Mouse (Mus musculus) erythroblast, adult 5-6 weeks (primary cell): ENCODE results near the gene 4931409K22Rik. TPM values are rescaled to one million over a fixed set of nuclear protein-coding genes. Genes with fewer than 3 reads are reported as not detected.
"Not testable (repeated sequence)": the region's sequence is repeated elsewhere in the genome, so short reads cannot be mapped to it uniquely, and the experiment has no call there.

Experiments
- ATAC-seq: replicated peaks from 2 replicates; pipeline ENCODE4 v1.8.0; 2016; ENCODE audit warnings: moderate number of reproducible peaks, mild to moderate bottlenecking, moderate TSS enrichment, inconsistent platforms; ENCODE audit not compliant: poor library complexity, low FRiP score, severe bottlenecking
- total RNA-seq, 2 experiments: library from RNA; stranded (forward) in 1 of 2; stranded (reverse) in 1 of 2; fragments of 150-400 nt in 1 of 2; fragments of 200-764, 138-1000 nt in 1 of 2; gene quantifications; 2 replicates each; pipeline versions ENCODE4 v1.2.3 to v1.2.4; 2015 to 2017; ENCODE audit warnings: low replicate concordance in 2 of 2

The 4931409K22Rik gene
- total RNA-seq, 2 experiments from 2014 or later = not detected

GRCm38 (mm10) chr5:24594346-24594745 is 37.7 kb upstream of the 4931409K22Rik start:
- ATAC-seq = no peak

DNA sequence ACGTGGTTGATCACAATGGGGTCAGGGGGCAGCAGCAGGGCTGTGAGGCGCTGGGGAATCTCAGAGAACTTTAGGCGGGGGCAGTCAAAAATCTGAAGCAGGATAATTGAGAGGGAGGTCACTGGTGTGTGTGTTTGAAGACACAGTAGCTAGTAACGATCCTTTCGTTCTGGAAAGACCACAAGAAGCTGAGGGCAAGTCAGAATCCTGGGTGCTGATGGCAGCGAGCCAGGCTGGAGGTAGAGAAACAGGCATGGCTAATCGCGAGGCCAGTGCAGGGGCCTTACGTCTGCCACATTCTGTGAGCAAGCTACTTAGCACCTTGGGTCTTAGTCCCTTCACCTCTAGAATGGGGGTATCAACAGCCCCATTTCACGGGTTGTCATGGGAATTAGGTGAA is 37.3 kb upstream of the 4931409K22Rik start:
- no peak for ATAC-seq

- no peak for ATAC-seq
These were observed 36.6 kb upstream of the 4931409K22Rik start for GRCm38 (mm10) chr5:24593230-24593629.

DNA sequence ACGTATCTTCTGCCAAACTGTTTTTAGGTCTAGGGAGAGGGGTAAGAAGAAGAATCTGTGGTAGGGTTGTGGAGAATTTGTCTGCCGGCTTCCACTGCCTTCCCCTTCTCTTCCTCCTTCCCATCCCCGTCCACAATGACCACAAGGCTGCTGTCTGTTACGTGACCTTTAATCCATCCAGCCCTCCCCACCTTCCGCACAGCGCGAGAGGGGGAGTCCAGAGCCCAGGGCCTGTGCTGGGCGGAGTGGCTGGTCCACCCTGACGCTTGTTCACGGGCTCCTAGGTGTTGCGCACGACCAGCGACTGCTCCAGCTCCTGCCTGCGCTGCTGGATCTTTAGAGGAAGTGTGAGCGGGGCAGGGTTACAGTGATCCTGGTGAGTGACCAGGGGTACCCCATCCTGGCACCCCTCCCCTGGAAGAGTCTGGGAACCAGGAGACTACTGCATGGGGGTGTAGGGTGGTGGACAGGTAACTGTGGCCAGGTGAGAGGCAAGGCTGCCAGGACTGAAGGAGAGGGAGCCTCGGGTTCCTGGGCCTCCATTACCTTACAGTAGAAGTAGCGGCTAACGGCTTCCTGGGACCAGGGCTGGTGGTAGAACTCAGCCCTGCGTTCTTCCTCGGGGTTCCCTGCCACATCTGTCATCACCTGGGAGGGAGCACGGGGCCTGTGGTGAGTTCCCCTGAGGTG is 36.0 kb upstream of the 4931409K22Rik start:
- ATAC-seq = no peak

GRCm38 (mm10) chr5:24591796-24592470 is 35.3 kb upstream of the 4931409K22Rik start:
- ATAC-seq = no peak

- ATAC-seq = no peak
These were observed 34.7 kb upstream of the 4931409K22Rik start for GRCm38 (mm10) chr5:24591268-24591721.

- ATAC-seq = no peak
These were observed 33.2 kb upstream of the 4931409K22Rik start for GRCm38 (mm10) chr5:24589511-24590500.

GRCm38 (mm10) chr5:24587200-24587577 is 30.6 kb upstream of the 4931409K22Rik start:
- ATAC-seq = peak; percentile 62

DNA sequence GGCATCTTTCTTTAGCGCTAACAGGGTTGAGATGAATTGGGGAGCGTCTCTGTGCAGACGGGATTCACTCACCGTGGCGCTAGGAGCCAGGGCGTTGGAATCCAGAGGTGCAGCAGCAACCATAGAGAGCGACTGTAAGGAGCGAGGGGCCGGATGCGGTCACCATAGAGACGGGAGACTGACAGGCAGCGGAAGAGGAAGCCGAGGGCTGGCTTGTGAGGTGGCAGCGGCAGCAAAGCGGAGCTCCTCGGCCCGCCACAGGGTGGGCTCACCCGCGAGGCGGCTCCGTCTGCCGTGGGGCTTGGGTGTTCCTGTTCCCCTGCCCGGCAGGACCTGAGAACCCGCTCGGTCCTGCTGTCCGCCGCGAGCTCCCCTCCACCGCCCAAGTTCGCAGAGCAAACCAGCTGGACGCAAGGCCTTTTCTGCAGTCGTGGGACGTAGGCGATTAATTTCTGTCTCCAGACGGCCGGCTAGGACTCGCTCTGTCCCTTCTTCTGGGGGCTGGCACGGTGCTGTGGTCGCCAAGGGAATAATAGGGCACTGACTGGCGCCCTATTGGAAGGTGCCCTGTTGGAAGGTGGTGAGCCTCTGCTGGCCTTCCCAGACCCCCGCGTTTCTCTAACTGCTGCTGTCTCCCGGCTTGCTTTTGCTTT is 30.1 kb upstream of the 4931409K22Rik start, which contains the start of gene Chpf2:
Chpf2 (plus strand) TSS at position 195 of the 653 bp plus-strand sequence.
- ATAC-seq = peak; percentile 79

DNA sequence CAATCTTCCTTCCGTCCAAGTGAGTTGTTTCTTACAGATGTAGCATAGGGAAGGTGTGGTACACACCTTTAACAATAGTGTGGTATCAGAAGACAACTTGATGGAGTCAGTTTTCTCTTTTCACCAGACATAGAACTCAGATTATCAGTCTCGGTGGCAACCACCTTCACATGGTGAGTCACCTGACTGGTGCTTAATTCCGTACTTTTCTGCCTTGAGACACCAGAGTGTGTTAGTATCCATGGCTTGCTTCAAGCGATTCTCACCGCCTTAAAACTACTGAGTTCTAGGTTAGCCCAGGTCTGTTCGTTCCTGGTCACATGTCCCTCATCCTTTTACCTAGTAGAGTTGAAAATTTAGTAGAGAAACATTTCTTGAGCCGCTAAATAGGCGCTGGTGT is 29.5 kb upstream of the 4931409K22Rik start:
- no peak for ATAC-seq

DNA sequence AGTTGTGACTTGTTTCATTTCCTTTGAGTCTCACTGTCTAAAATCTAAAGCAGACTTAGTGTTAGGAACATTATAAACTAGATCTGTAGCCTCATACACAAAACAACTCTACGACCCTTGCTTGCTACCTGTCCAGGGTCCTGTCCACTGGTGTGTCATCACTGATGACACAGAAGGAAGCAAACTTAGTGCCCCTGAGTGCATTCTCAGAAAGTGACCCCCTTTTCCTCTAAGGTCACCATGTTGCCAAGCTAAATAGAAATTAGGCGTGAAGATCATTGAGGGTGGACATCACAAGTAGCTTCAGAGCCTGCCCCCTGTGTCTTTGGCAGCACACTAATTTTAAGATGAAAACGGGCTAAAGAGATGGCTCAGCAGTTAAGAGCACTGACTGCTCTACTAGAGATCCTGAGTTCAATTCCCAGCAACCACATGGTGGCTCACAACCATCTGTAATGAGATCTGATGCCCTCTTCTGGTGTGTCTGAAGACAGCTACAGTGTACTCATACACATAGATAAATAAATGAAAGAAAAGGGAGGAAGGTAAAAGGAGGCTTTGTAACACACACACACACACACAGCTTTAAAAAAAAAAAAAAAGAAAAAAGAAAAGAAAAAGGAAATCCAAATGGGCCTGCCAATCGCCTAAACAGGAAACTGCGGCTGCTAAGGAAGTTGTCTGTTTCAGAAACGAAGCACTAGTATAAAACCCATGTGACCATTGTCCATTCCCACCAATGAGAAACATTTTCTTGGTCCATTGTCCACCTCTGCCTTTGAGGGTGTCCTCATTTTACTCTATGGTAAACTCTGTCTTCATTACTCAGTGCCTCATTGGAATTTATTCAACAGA is 21.7 kb upstream of the 4931409K22Rik start:
- ATAC-seq = no peak

- peak; percentile 97 for ATAC-seq
These were observed 20.7 kb upstream of the 4931409K22Rik start, which contains the start of gene Abcf2 for GRCm38 (mm10) chr5:24577183-24577929. Gene Abcf2, minus strand, starts transcription at chr5:24577467.

DNA sequence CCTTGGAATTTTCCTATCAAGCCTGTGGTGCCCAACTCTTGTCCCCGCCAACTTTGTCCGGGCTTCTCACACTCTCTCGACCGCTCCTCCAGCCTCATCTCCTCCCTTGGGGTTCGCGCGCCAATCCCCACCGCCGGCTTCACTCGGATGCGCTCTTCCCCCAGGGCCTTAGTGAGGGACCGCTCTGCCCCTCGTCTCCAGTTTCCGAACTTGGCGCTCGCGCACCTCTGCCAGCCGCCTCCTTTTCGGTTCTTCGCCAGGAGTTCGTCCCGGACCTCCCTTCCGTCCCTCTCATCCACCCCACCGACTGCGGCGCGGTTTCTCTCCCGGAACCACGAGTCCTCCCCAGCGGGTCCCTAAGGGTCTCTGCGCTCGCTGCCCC is 20.2 kb upstream of the 4931409K22Rik start:
- ATAC-seq = peak; percentile 36

GRCm38 (mm10) chr5:24575948-24576347 is 19.3 kb upstream of the 4931409K22Rik start:
- no peak for ATAC-seq

GRCm38 (mm10) chr5:24555335-24555734 is 1.3 kb downstream of the 4931409K22Rik start:
- not testable (repeated sequence) for ATAC-seq

GRCm38 (mm10) chr5:24553621-24554244 is 2.9 kb downstream of the 4931409K22Rik start:
- ATAC-seq = no peak

DNA sequence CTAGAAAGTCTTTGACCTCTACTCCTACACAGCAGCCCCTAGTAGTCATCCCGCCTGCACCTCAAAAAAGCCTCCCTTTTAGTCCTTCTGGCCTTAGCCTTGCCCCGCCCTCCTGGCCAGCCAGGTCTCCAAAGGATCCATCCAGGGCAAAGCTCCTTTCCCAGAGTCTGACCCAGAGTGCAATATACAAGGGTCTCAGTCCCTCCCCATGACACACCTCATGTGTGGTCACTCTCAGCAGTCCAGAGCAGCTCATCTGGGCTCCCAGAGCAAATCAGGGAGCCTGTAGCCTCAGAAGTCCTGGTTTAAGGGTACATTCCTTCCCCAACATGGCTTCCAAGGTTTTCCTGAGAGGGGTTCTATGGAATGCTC is 5.3 kb downstream of the 4931409K22Rik start:
- no peak for ATAC-seq
